ENCODE assay signal across 11 mouse cellular contexts in the genomic region with DNA sequence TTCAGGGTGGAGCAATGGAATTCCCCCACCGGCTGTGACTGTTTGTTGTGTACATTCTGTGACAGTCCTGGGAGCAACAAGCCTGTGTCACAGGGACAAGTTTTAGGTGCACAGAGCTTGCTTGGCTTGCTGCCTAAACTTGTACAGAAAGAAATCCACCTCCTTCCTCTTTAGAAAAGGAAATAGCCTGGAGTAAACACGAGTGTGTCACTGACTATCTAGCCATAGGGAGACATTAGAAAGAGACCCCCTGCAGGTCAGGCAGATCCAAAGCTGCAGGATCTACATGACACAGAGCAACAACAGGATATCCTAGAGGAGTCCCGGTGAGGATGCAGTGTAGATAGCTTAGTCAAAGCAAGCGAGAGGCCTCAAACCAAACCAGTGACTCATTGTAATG. TPM values are rescaled to one million over a fixed set of nuclear protein-coding genes. Genes with fewer than 3 reads are reported as not detected.
DNase-seq lines count a peak whose midpoint lies in the region; ATAC-seq and TF ChIP-seq lines count a peak whose summit lies in the region.
"Had no signal": no experiment of that assay in that cellular context is flagged by ENCODE, and none has a peak within 500 bp of the region (broad histone marks: within the 10 kb centered on the region; RNA-seq: fewer than 3 reads in every experiment).

No protein-coding gene starts in this region.

- peak; percentile 42; the same call in 1 of the 2 replicates for ATAC-seq in hindbrain, embryonic 15.5 days (ENCODE audit: low FRiP score, low read depth)
- no peak for ATAC-seq in hindbrain, embryonic 11.5 days (ENCODE audit: low FRiP score)
- ATAC-seq in forebrain, embryonic 12.5 days (ENCODE audit: low FRiP score): no peak

- TF ChIP-seq POLR2A in spleen, adult 2 months (IDR thresholded peaks at IDR 0.05; ENCODE audit: low read depth, low read length): no peak

- no peaks in the 10 kb centered on the region for H3K27me3 ChIP-seq in hindbrain, embryonic 15.5 days
- no peaks in the 10 kb centered on the region for H3K27me3 ChIP-seq in hindbrain, embryonic 11.5 days (ENCODE audit: control insufficient read depth, insufficient read depth, low read length)
- no peaks in the 10 kb centered on the region for H3K27me3 ChIP-seq in spleen, adult 2 months (ENCODE audit: control insufficient read depth, insufficient read depth, low read length)
- no peaks in the 10 kb centered on the region for H3K27me3 ChIP-seq in forebrain, embryonic 12.5 days
- H3K27me3 ChIP-seq: limb, embryonic 12.5 days had no signal

- no peaks in the 10 kb centered on the region for H3K9me3 ChIP-seq in hindbrain, embryonic 15.5 days
- H3K9me3 ChIP-seq in hindbrain, embryonic 11.5 days (ENCODE audit: control insufficient read depth, low read length): no peaks in the 10 kb centered on the region
- H3K9me3 ChIP-seq in forebrain, embryonic 12.5 days: no peaks in the 10 kb centered on the region
- H3K9me3 ChIP-seq: limb, embryonic 12.5 days had no signal

- H3K9ac ChIP-seq in hindbrain, embryonic 15.5 days: no peak overlapping the region
- no peak overlapping the region for H3K9ac ChIP-seq in hindbrain, embryonic 11.5 days (ENCODE audit: low read depth, low read length)
- no peak overlapping the region for H3K9ac ChIP-seq in forebrain, embryonic 12.5 days
- H3K9ac ChIP-seq: limb, embryonic 12.5 days had no signal

- no peaks in the 10 kb centered on the region for H3K4me1 ChIP-seq in hindbrain, embryonic 15.5 days (replicated peaks)
- no peaks in the 10 kb centered on the region for H3K4me1 ChIP-seq in hindbrain, embryonic 11.5 days (replicated peaks; ENCODE audit: control insufficient read depth, insufficient read depth, low read length)
- peaks cover 39% of the 10 kb centered on the region for H3K4me1 ChIP-seq in spleen, adult 2 months (ENCODE audit: control insufficient read depth, insufficient read depth, insufficient read length)
- H3K4me1 ChIP-seq in forebrain, embryonic 12.5 days: peaks cover 5% of the 10 kb centered on the region; the same call in 1 of the 2 replicates

- no peak for DNase-seq in hindbrain, embryonic 11.5 days (ENCODE audit: low spot score)
- DNase-seq in spleen, adult 2 months (ENCODE audit: low read depth in 1 of 2, low spot score in 2 of 2): peak in 1 of 2 experiments; percentile 12
- no peak for DNase-seq in spleen, postnatal 36 days (ENCODE audit: low spot score in 2 of 2)
- DNase-seq in kidney, postnatal 4 days: peak; percentile 36 to 56
- no peak for DNase-seq in left cerebral cortex, adult 9 months (ENCODE audit: low spot score in 2 of 2)
- DNase-seq: adrenal gland, postnatal 10 days; thymus, adult 2 months had no signal

- no peak overlapping the region for H3K4me2 ChIP-seq in hindbrain, embryonic 15.5 days
- no peak overlapping the region for H3K4me2 ChIP-seq in hindbrain, embryonic 11.5 days (replicated peaks; ENCODE audit: low read depth, low read length)
- H3K4me2 ChIP-seq in forebrain, embryonic 12.5 days: no peak overlapping the region
- H3K4me2 ChIP-seq: limb, embryonic 12.5 days had no signal

- TF ChIP-seq CTCF in spleen, adult 2 months (IDR thresholded peaks at IDR 0.05; ENCODE audit: extremely low read depth, insufficient read depth, insufficient read length, insufficient replicate concordance): no peak

- H3K36me3 ChIP-seq in hindbrain, embryonic 15.5 days: no peaks in the 10 kb centered on the region
- no peaks in the 10 kb centered on the region for H3K36me3 ChIP-seq in hindbrain, embryonic 11.5 days (ENCODE audit: control insufficient read depth, insufficient read depth, low read length)
- H3K36me3 ChIP-seq in spleen, adult 2 months (ENCODE audit: control insufficient read depth, insufficient read depth, low read length): no peaks in the 10 kb centered on the region
- H3K36me3 ChIP-seq in forebrain, embryonic 12.5 days (replicated peaks): no peaks in the 10 kb centered on the region
- H3K36me3 ChIP-seq: limb, embryonic 12.5 days had no signal

- H3K4me3 ChIP-seq in hindbrain, embryonic 15.5 days: no peak overlapping the region
- H3K4me3 ChIP-seq in hindbrain, embryonic 11.5 days (ENCODE audit: low read depth, low read length): no peak overlapping the region
- H3K4me3 ChIP-seq in spleen, adult 2 months (ENCODE audit: extremely low read depth, insufficient read depth, insufficient read length): no peak overlapping the region
- H3K4me3 ChIP-seq in forebrain, embryonic 12.5 days (replicated peaks): no peak overlapping the region
- H3K4me3 ChIP-seq: limb, embryonic 12.5 days; myocyte had no signal

- WGBS in hindbrain, embryonic 15.5 days: 27% methylated on average over 4 of the region's 4 CpGs
- WGBS in hindbrain, embryonic 11.5 days: 38% methylated on average over 4 of the region's 4 CpGs
- WGBS in spleen, adult 2 months: 33% methylated on average over 4 of the region's 4 CpGs
- WGBS in forebrain, embryonic 12.5 days: 50% methylated on average over 4 of the region's 4 CpGs

- peak overlapping the region; percentile 40; the same call in 1 of the 2 replicates for H3K27ac ChIP-seq in hindbrain, embryonic 15.5 days (replicated peaks)
- H3K27ac ChIP-seq in hindbrain, embryonic 11.5 days (ENCODE audit: low read depth, low read length): no peak overlapping the region
- peak overlapping the region; percentile 44 for H3K27ac ChIP-seq in spleen, adult 2 months (ENCODE audit: insufficient read depth, low read length)
- no peak overlapping the region for H3K27ac ChIP-seq in forebrain, embryonic 12.5 days
- H3K27ac ChIP-seq: limb, embryonic 12.5 days had no signal

RNA-seq across cellular contexts. Expression of a gene that starts 13.2 kb away (rescaled TPM):
- polyA plus RNA-seq in hindbrain, embryonic 15.5 days (2015; fragmentation: Nextera tagmentation; extraction: Ambion mirVana): 11.7 and 13.2 TPM in 2 replicates
- polyA plus RNA-seq in hindbrain, embryonic 11.5 days (2014; fragmentation: Nextera tagmentation; extraction: Ambion mirVana): 7.3 and 8.3 TPM in 2 replicates
- polyA plus RNA-seq in spleen, adult 2 months (2012; rRNA removed): 28.1 and 32.3 TPM in 2 replicates
- polyA plus RNA-seq in forebrain, embryonic 12.5 days (2016; fragmentation: Nextera tagmentation; extraction: Ambion mirVana): 9.1 and 9.4 TPM in 2 replicates

RNA-seq across cellular contexts. Expression of a gene that starts 15.2 kb away (rescaled TPM):
- 23.2 and 24.5 TPM in 2 replicates for polyA plus RNA-seq in hindbrain, embryonic 15.5 days (2015; fragmentation: Nextera tagmentation; extraction: Ambion mirVana)
- 16.9 and 18.4 TPM in 2 replicates for polyA plus RNA-seq in hindbrain, embryonic 11.5 days (2014; fragmentation: Nextera tagmentation; extraction: Ambion mirVana)
- polyA plus RNA-seq in spleen, adult 2 months (2012; rRNA removed): 64.4 and 82.8 TPM in 2 replicates
- polyA plus RNA-seq in forebrain, embryonic 12.5 days (2016; fragmentation: Nextera tagmentation; extraction: Ambion mirVana): 24.1 and 24.9 TPM in 2 replicates

Comparison
In these comparisons a context has a peak if more than half of its experiments do, and no peak if none do; other contexts are left out.
1. H3K27ac ChIP-seq: peak in hindbrain, embryonic 15.5 days (single experiment) and spleen, adult 2 months (single experiment); none in hindbrain, embryonic 11.5 days (single experiment) and forebrain, embryonic 12.5 days (single experiment).
2. DNase-seq: peak in kidney, postnatal 4 days (2 of 2); none in hindbrain, embryonic 11.5 days (single experiment), spleen, postnatal 36 days (0 of 2) and left cerebral cortex, adult 9 months (0 of 2).